Mouse (Mus musculus): ENCODE data around the gene Atp6v1g1.

DNA sequence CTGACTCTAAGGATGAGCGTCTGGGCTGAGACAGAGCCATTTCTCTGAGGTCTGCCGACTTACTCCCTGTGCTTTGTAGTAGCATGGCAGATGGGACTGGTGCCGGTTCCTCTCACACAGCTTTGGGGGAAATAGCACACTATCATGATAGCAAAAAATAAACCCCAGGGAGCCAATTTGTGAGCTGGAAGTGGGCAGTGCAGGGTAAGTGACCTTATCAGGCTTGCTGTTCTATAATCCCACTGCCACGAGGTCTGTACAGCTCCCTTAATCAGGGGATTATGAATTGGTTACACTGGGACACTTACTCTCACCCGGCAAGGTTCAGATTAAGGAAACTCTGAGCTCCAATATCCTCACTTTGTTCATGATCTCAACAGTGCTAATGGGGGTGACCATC lies 43.5 kb upstream of the Atp6v1g1 start:
- no peak for TF ChIP-seq GABPA (IDR thresholded peaks at IDR 0.05; ENCODE audit: insufficient replicate concordance, low read depth, low read length)
- no peak for TF ChIP-seq HCFC1 (IDR thresholded peaks at IDR 0.05; ENCODE audit: low read depth, low read length)
- TF ChIP-seq BHLHE40 (IDR thresholded peaks at IDR 0.05; ENCODE audit: low read depth, low read length): no peak

All from CH12.LX (cell line).